Mouse (Mus musculus) spleen, adult 2 months (tissue): ENCODE measurements around the gene Zfp988.
"Not testable (repeated sequence)": the region's sequence is repeated elsewhere in the genome, so short reads cannot be mapped to it uniquely, and the experiment has no call there.

ENCODE experiments used
- CTCF ChIP-seq: fragments of 200-500 bp; IDR thresholded peaks from 2 replicates; pipeline ENCODE4 v1.5.1; 2011; ENCODE audit warnings: mild to moderate bottlenecking, inconsistent platforms; ENCODE audit not compliant: insufficient read depth, insufficient read length, insufficient replicate concordance; ENCODE audit errors: extremely low read depth
- POLR2A ChIP-seq: fragments of 200-500 bp; IDR thresholded peaks from 2 replicates; pipeline ENCODE4 v1.6.1; 2011; ENCODE audit warnings: low read depth, low read length, inconsistent platforms

DNA sequence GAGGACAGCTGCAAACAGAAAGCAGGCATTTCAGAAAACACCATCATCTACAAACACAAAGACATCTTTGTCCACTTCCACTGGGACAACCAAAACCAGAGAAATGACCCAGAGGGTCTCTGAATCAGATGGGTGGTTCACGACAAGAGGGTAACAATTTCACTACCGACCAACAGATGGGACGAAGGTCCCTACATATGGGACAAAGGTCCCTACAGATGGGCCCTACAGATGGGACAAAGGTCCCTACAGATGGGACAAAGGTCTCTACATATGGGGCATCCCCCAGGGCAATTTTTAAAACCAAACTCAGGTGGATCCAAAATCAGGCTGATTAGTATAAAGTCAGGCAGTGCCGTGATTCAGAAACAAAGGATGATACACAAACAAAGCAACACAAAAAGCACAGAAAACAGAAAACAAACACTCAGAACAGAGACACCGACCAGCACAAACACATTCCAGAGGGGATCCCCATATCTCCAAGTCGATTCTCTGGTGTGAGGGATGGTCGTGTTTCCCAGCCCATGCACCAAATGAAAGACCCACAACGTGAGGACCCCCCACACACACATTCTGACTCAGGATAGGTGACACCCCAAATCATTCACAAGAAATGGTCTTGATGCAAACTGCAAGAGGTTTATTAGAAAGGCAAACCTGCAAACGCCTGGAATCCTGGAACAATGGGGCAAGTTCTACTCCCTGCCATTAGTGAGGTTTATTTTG lies 44.4 kb downstream of the Zfp988 start:
- TF ChIP-seq POLR2A, CTCF: not testable (repeated sequence)
